12 mouse cellular contexts compared by ENCODE assay signal in the genomic region with DNA sequence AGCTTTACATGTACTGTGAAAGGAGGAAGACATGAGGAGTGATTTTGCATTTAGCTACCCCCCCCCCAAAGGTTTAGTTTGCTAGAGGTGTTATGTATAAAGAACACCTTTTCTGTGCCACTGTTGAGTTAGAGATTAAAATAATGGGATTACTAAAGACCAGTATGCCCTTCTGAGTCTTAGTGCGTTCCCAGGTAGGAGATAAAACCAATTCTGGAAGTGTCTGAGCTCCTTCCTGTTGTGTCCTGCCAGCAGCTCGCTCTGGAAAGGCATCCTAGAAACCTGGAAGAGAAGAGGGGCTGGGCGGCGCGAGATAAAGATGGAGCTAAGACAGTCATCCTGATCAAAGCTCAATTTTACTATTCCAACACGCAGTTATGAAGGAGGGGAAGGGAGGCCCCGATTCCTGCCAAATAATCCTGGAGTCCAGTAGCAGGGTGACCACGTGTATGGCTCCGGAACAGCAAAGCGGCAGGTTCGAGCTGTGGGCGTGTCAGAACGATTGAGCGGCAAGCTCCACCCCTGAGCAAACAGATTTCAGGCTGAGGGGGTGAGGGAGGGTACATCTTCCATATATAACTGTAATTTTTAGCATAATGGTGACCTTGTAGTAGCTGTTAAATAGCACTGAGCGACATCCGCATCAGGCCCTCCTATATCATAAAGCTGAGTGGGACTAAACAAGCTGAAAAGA. TPM values are rescaled to one million over a fixed set of nuclear protein-coding genes. Genes with fewer than 3 reads are reported as not detected.
DNase-seq lines count a peak whose midpoint lies in the region; ATAC-seq and TF ChIP-seq lines count a peak whose summit lies in the region.
"Had no signal": no experiment of that assay in that cellular context is flagged by ENCODE, and none has a peak within 500 bp of the region (broad histone marks: within the 10 kb centered on the region; RNA-seq: fewer than 3 reads in every experiment).

No protein-coding gene starts in this region.

- no peak overlapping the region for H3K9ac ChIP-seq in intestine, embryonic 14.5 days (ENCODE audit: low read length)
- H3K9ac ChIP-seq in neural tube, embryonic 15.5 days (replicated peaks), result no peak overlapping the region
- H3K9ac ChIP-seq: forebrain, postnatal 0 days had no signal

- H3K36me3 ChIP-seq in intestine, embryonic 14.5 days (ENCODE audit: control insufficient read depth, insufficient read depth, low read length), result no peaks in the 10 kb centered on the region
- H3K36me3 ChIP-seq in neural tube, embryonic 15.5 days, result no peaks in the 10 kb centered on the region
- no peaks in the 10 kb centered on the region for H3K36me3 ChIP-seq in forebrain, embryonic 10.5 days (replicated peaks)

- no peaks in the 10 kb centered on the region for H3K27me3 ChIP-seq in intestine, embryonic 14.5 days (replicated peaks; ENCODE audit: control insufficient read depth, insufficient read depth, low read length)
- H3K27me3 ChIP-seq in neural tube, embryonic 15.5 days (replicated peaks), result no peaks in the 10 kb centered on the region
- H3K27me3 ChIP-seq in forebrain, embryonic 10.5 days (ENCODE audit: poor library complexity, severe bottlenecking), result peaks cover 13% of the 10 kb centered on the region

- H3K4me3 ChIP-seq in gastrocnemius, adult 2 months, result peak overlapping the region; percentile 21
- H3K4me3 ChIP-seq in intestine, embryonic 14.5 days (ENCODE audit: low read depth, low read length), result no peak overlapping the region
- no peak overlapping the region for H3K4me3 ChIP-seq in neural tube, embryonic 15.5 days (replicated peaks)
- no peak overlapping the region for H3K4me3 ChIP-seq in forebrain, embryonic 10.5 days

- WGBS in intestine, embryonic 14.5 days, result 8% methylated on average over 16 of the region's 16 CpGs
- WGBS in neural tube, embryonic 15.5 days, result 8% methylated on average over 16 of the region's 16 CpGs
- WGBS in forebrain, embryonic 10.5 days, result 9% methylated on average over 16 of the region's 16 CpGs

- ATAC-seq in intestine, embryonic 14.5 days (replicated peaks; ENCODE audit: low FRiP score, low TSS enrichment, low read depth), result no peak
- no peak for ATAC-seq in neural tube, embryonic 15.5 days (ENCODE audit: low FRiP score)
- ATAC-seq: CD4-positive, CD25-positive, alpha-beta regulatory T cell, adult 4 months; forebrain, postnatal 0 days had no signal

- intact Hi-C loops in gastrocnemius, adult 2 months (cut with DNase I), result no loop called here
- intact Hi-C loops in gastrocnemius, postnatal 36 days (cut with DNase I), result no loop called here

- no peak for DNase-seq in gastrocnemius, adult 2 months
- DNase-seq in gastrocnemius, postnatal 36 days, result no peak
- DNase-seq in lung, postnatal 36 days, result peak; percentile 30
- DNase-seq in lung, postnatal 10 days, result no peak
- no peak for DNase-seq in intestine, embryonic 14.5 days (ENCODE audit: low spot score)
- no peak for DNase-seq in ovary, postnatal 10 days (ENCODE audit: low spot score)
- no peak for DNase-seq in forebrain, embryonic 10.5 days (ENCODE audit: extremely low spot score, low spot score)
- DNase-seq: adrenal gland, adult 2 months; forebrain, postnatal 0 days; kidney, adult 2 months had no signal

- no peaks in the 10 kb centered on the region; the same call in 1 of the 2 replicates for H3K4me1 ChIP-seq in intestine, embryonic 14.5 days (replicated peaks; ENCODE audit: control insufficient read depth, insufficient read depth, low read length)
- peaks cover 22% of the 10 kb centered on the region for H3K4me1 ChIP-seq in neural tube, embryonic 15.5 days
- H3K4me1 ChIP-seq in forebrain, embryonic 10.5 days, result peaks cover 30% of the 10 kb centered on the region

- TF ChIP-seq CTCF in gastrocnemius, adult 2 months (IDR thresholded peaks at IDR 0.05), result no peak

- H3K4me2 ChIP-seq in intestine, embryonic 14.5 days (ENCODE audit: low read length), result peak overlapping the region; percentile 28; the same call in 1 of the 2 replicates
- peak overlapping the region; percentile 26; the same call in 1 of the 2 replicates for H3K4me2 ChIP-seq in neural tube, embryonic 15.5 days

- peak overlapping the region; percentile 63 for H3K27ac ChIP-seq in gastrocnemius, adult 2 months
- H3K27ac ChIP-seq in intestine, embryonic 14.5 days (ENCODE audit: low read depth), result no peak overlapping the region
- 0 out of 2 replicates have a peak overlapping the region, but pooled peaks have one; percentile 37 for H3K27ac ChIP-seq in neural tube, embryonic 15.5 days (replicated peaks)
- H3K27ac ChIP-seq in forebrain, embryonic 10.5 days, result no peak overlapping the region

- no peaks in the 10 kb centered on the region for H3K9me3 ChIP-seq in intestine, embryonic 14.5 days (ENCODE audit: control insufficient read depth, low read length)
- no peaks in the 10 kb centered on the region for H3K9me3 ChIP-seq in neural tube, embryonic 15.5 days (replicated peaks)
- H3K9me3 ChIP-seq in forebrain, embryonic 10.5 days, result no peaks in the 10 kb centered on the region

RNA-seq across cellular contexts. Expression of gene Tex14, which starts 40.0 kb away (rescaled TPM):
- total RNA-seq in gastrocnemius, adult 2 months (2021), result not detected
- not detected for total RNA-seq in gastrocnemius, postnatal 36 days (2021)
- 0.65 and 1.4 TPM in 2 replicates for polyA plus RNA-seq in intestine, embryonic 14.5 days (2014; fragmentation: Nextera tagmentation; extraction: Ambion mirVana)
- polyA plus RNA-seq in neural tube, embryonic 15.5 days (2015; fragmentation: Nextera tagmentation; extraction: Ambion mirVana), result 0.86 and 0.92 TPM in 2 replicates
- not detected in 2 replicates for polyA plus RNA-seq in forebrain, embryonic 10.5 days (2016; fragmentation: Nextera tagmentation; extraction: Ambion mirVana)

RNA-seq across cellular contexts. Expression of gene Rad51c, which starts 40.1 kb away (rescaled TPM):
- total RNA-seq in gastrocnemius, adult 2 months (2021), result under 1 TPM; 0.26 to 0.45 TPM
- total RNA-seq in gastrocnemius, postnatal 36 days (2021), result under 1 TPM; 0.32 to 0.41 TPM
- 6.8 and 8.1 TPM in 2 replicates for polyA plus RNA-seq in intestine, embryonic 14.5 days (2014; fragmentation: Nextera tagmentation; extraction: Ambion mirVana)
- 4.0 and 5.7 TPM in 2 replicates for polyA plus RNA-seq in neural tube, embryonic 15.5 days (2015; fragmentation: Nextera tagmentation; extraction: Ambion mirVana)
- polyA plus RNA-seq in forebrain, embryonic 10.5 days (2016; fragmentation: Nextera tagmentation; extraction: Ambion mirVana), result 13.3 and 15.1 TPM in 2 replicates

Comparison
In these comparisons a context has a peak if more than half of its experiments do, and no peak if none do; other contexts are left out.
1. H3K27ac ChIP-seq: peak in gastrocnemius, adult 2 months (single experiment) and neural tube, embryonic 15.5 days (single experiment); none in intestine, embryonic 14.5 days (single experiment) and forebrain, embryonic 10.5 days (single experiment).